Mouse (Mus musculus) stomach, embryonic 16.5 days (tissue): ENCODE data around the gene Cisd2. TPM values are rescaled to one million over a fixed set of nuclear protein-coding genes. Genes with fewer than 3 reads are reported as not detected.

ENCODE experiments used
- ATAC-seq: fragments of 200-750 bp; cut with Nextera tagmentation; 2 replicates; pipeline ENCODE4 v1.8.0; 2017; ENCODE audit warnings: moderate number of reproducible peaks, moderate TSS enrichment; ENCODE audit not compliant: insufficient read depth, low FRiP score
- H3K27ac ChIP-seq: fragments of 300-500 bp; sonication (generic); 2 replicates; pipeline ENCODE4 v1.5.1; 2014; ENCODE audit warnings: low read length
- H3K27me3 ChIP-seq: fragments of 300-500 bp; sonication (generic); 2 replicates; pipeline ENCODE4 v1.6.1; 2014; ENCODE audit warnings: low read length, control low read depth, mixed read lengths; ENCODE audit not compliant: control insufficient read depth, insufficient read depth
- H3K36me3 ChIP-seq: fragments of 300-500 bp; sonication (generic); 2 replicates; pipeline ENCODE4 v1.6.1; 2014; ENCODE audit warnings: low read length; ENCODE audit not compliant: control insufficient read depth, insufficient read depth
- H3K4me1 ChIP-seq: fragments of 300-500 bp; sonication (generic); 2 replicates; pipeline ENCODE4 v1.6.1; 2014; ENCODE audit warnings: low read length, control low read depth, mixed read lengths; ENCODE audit not compliant: control insufficient read depth, insufficient read depth
- H3K4me2 ChIP-seq: fragments of 300-500 bp; sonication (generic); 2 replicates; pipeline ENCODE4 v1.6.1; 2014; ENCODE audit warnings: low read depth, low read length, mixed read lengths
- H3K4me3 ChIP-seq: fragments of 300-500 bp; sonication (generic); replicated peaks from 2 replicates; pipeline ENCODE4 v1.5.1; 2014; ENCODE audit warnings: mild to moderate bottlenecking, low read length
- H3K9ac ChIP-seq: fragments of 300-500 bp; sonication (generic); 2 replicates; pipeline ENCODE4 v1.6.1; 2014; ENCODE audit warnings: low read length
- H3K9me3 ChIP-seq: fragments of 300-500 bp; sonication (generic); replicated peaks from 2 replicates; pipeline ENCODE4 v1.6.1; 2016; ENCODE audit warnings: low read length, control low read depth; ENCODE audit not compliant: control insufficient read depth
- WGBS: fragments of 180-500 bp; shearing (Covaris S2); extraction: QIAGEN DNeasy Blood & Tissue Kit; methylation state at CpG from one replicate; pipeline ENCODE4 v1.1.7; 2014; 5-methylcytosine and 5-hydroxymethylcytosine counted together
- polyA plus RNA-seq: library from polyadenylated mRNA; unstranded; fragments of >200 nt; fragmentation: Nextera tagmentation; extraction: Ambion mirVana; gene quantifications from 2 replicates; pipeline ENCODE4 v1.2.1, GENCODE M21; 2015

Gene Cisd2
- 52.9 and 59.7 TPM in 2 replicates for polyA plus RNA-seq

DNA sequence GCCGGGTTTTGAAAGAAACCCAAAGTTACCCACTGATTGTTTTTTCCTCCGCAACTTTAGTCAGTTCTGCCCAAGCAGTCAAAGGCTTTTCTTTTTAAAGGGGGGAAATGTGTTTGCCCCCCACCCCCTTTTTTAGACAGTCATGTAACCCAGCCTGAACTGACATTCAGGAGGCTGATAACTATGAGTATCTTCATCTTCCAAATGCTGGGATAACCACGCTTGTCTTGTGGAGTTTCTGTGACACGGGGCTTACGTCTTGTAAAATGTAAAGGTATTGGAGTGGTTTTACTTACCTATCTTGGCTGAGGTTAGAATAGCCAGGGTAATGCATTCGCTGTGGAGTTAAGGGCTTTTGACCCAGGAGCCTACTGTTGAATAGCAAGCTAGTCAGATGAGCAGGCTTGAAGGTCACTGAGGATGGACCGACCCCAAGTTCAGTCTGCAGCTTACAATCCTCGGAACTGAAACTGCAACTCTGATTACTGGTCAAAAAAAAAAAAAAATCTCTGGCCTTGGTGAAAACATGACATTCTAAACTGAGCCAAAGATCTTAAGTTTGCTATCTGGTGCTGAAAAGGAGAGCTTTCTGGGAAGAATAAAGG lies at the start of gene Cisd2:
Gene Cisd2, minus strand, starts transcription at position 318 of the 605 bp plus-strand sequence.
- under 1% methylated on average over 8 of the region's 8 CpGs for WGBS
- H3K9ac ChIP-seq: peak within 1 kb of the TSS; percentile 88
- 0 out of 2 replicates have a peak, but pooled peaks have one; percentile 0 for ATAC-seq

DNA sequence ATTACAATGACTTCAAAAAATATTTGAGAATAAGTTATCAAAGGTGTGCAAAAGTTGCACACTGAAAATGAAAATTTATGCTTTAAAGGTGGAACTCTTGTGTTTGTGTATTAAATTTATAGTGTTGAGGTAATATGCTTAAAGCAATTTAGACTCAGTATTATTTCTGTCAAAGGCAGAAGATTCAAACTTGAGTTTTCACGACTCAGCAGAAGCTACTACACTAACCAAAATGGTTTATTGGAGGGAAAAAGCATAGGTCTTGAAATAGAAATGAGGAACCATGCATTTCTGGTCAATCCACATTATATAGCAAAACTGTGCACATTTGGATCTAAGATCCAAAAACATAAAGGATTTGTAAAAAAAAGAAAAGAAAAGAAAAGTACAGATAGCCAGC lies 47.1 kb upstream of the Cisd2 start:
- WGBS: 62% methylated on average over 1 of the region's 1 CpGs
- Histone ChIP-seq H3K4me1 (peaks cover 5% of the 10 kb centered on the region), H3K27ac (no peak overlapping the region), H3K9ac (no peak overlapping the region), H3K4me2 (no peak overlapping the region), H3K9me3 (no peaks in the 10 kb centered on the region), H3K36me3 (peaks cover 6% of the 10 kb centered on the region), H3K4me3 (no peak overlapping the region), H3K27me3 (no peaks in the 10 kb centered on the region)
- no peak for ATAC-seq

More for the DNA sequence above, at the start of gene Cisd2:
- Histone ChIP-seq H3K4me1 (0 out of 2 replicates have a peak, but pooled peaks cover 9% of the 10 kb centered on the region), H3K4me3 (peak within 1 kb of the TSS; percentile 81), H3K9me3 (no peaks in the 10 kb centered on the region), H3K36me3 (no peaks in the 10 kb centered on the region), H3K4me2 (peak within 1 kb of the TSS; percentile 87), H3K27ac (peak within 1 kb of the TSS; percentile 94), H3K27me3 (no peaks in the 10 kb centered on the region)

DNA sequence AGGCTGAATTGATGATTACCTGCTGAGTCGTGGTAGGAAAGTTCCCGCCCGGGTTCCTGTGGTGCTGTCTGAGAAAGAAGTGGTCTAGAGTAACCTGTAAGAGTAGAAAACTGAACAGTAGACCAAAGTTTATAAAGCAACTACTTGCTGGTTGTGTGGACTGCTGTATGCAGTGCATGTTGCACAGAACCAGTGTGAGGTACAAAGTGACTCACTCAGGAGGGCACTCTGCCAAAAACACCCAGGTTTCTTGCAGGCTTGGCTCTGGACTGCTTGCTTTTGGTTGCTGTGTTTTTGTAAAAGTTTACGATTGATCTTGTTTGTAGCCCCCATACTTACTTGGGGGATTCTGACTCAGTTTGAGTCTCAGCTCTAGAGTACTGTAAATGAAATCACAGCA lies 46.2 kb upstream of the Cisd2 start:
- ATAC-seq: peak; percentile 75; the same call in 1 of the 2 replicates
- Histone ChIP-seq H3K27ac (peak overlapping the region; percentile 46; the same call in 1 of the 2 replicates), H3K9me3 (no peaks in the 10 kb centered on the region), H3K4me3 (no peak overlapping the region), H3K4me1 (peaks cover 5% of the 10 kb centered on the region), H3K4me2 (no peak overlapping the region), H3K9ac (no peak overlapping the region), H3K27me3 (no peaks in the 10 kb centered on the region), H3K36me3 (peaks cover 6% of the 10 kb centered on the region)
- WGBS: 36% methylated on average over 4 of the region's 4 CpGs

DNA sequence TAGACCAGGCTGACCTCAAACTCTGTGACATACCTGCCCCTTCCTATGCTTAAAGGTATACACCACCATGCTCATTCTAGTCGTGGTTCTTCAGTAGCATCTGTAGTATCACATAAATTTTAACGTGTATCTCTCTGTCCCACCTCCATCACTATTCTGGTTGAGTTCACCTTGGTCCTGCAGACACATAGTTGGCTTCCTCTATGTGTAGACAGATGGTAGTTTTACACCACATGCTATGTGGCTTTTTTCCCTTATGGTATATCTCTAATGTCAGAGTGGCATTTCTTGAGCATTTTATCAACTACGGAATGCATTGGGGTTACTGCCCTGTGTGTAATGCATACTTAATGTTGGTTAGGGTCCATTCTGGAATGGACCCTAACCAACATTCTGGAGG lies 45.4 kb upstream of the Cisd2 start:
- no peak overlapping the region for H3K9ac ChIP-seq
- H3K36me3 ChIP-seq: peaks cover 6% of the 10 kb centered on the region
- H3K27ac ChIP-seq: no peak overlapping the region
- peaks cover 5% of the 10 kb centered on the region for H3K4me1 ChIP-seq
- no peak overlapping the region for H3K4me3 ChIP-seq
- WGBS: 41% methylated on average over 3 of the region's 3 CpGs
- H3K9me3 ChIP-seq: no peaks in the 10 kb centered on the region
- no peaks in the 10 kb centered on the region for H3K27me3 ChIP-seq
- ATAC-seq: no peak
- no peak overlapping the region for H3K4me2 ChIP-seq

DNA sequence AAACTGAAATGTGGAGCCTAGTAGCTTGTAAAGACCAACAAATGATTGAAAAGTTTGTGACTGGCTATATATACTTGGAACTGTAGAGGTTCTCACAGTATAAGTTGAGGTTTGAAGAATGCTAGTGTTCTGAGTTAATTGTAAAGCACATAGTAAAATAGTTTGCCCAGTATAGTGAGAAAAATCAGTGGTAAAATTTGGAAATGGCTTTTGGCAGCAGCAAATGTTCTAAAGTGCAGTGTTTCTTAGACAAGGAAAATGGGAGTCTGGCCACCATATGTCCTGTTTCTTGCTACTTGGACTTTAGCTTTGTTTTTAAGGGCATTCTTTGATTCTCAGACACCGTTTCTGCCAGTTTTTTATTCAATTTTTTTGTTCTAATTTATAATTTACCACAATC lies 44.7 kb upstream of the Cisd2 start:
- no peak overlapping the region for H3K27ac ChIP-seq
- no peak overlapping the region for H3K9ac ChIP-seq
- WGBS: 93% methylated on average over 1 of the region's 1 CpGs
- H3K27me3 ChIP-seq: no peaks in the 10 kb centered on the region
- no peak overlapping the region for H3K4me2 ChIP-seq
- peaks cover 5% of the 10 kb centered on the region for H3K4me1 ChIP-seq
- ATAC-seq: no peak
- H3K4me3 ChIP-seq: no peak overlapping the region
- H3K36me3 ChIP-seq: peaks cover 6% of the 10 kb centered on the region
- no peaks in the 10 kb centered on the region for H3K9me3 ChIP-seq

DNA sequence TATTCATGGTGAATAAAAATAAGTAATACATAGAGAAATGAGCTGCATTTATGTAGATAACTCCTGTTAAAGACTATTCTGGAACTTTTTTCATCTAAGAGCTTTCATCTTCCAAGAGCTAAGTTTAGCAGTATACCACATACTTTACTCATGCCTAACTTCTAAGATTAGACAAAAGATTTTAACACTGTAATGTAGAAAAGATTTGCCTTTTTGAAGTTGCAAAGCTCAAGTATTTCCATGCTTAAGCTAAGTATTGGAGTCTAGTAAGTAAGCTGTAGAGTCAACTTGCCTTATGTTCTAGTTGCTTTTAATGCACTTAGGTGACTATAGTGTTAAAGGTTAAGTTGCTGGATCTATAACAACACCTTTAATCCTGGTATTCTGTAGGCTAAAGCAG lies 35.3 kb upstream of the Cisd2 start:
- Histone ChIP-seq H3K36me3 (peaks cover 10% of the 10 kb centered on the region), H3K27me3 (no peaks in the 10 kb centered on the region), H3K4me3 (no peak overlapping the region), H3K27ac (no peak overlapping the region), H3K4me1 (no peaks in the 10 kb centered on the region), H3K9ac (no peak overlapping the region), H3K9me3 (no peaks in the 10 kb centered on the region), H3K4me2 (no peak overlapping the region)
- ATAC-seq: no peak

DNA sequence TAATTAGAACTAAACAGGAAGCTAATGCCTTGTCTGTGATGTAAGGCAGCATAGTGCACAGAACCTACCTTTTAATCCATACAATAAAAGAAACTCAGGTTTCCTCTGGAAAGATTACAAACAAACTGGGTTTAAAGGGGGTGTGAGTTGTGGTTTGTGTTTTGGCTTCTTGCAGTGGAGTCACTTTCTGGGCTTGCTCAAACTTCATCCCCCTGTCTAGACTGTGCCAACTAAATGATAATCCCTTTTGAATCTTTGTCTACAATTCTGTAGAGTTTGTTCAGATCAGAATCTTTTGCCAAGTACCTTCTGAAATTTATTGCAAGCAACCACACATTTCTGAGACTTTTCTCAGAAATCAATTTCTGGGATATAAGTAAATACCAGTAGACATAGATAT lies 21.2 kb upstream of the Cisd2 start:
- Histone ChIP-seq H3K36me3 (peaks cover 3% of the 10 kb centered on the region; the same call in 1 of the 2 replicates), H3K9me3 (no peaks in the 10 kb centered on the region), H3K4me3 (no peak overlapping the region), H3K4me2 (no peak overlapping the region), H3K9ac (no peak overlapping the region), H3K27me3 (no peaks in the 10 kb centered on the region), H3K27ac (no peak overlapping the region), H3K4me1 (peaks cover 5% of the 10 kb centered on the region; the same call in 1 of the 2 replicates)
- ATAC-seq: no peak

DNA sequence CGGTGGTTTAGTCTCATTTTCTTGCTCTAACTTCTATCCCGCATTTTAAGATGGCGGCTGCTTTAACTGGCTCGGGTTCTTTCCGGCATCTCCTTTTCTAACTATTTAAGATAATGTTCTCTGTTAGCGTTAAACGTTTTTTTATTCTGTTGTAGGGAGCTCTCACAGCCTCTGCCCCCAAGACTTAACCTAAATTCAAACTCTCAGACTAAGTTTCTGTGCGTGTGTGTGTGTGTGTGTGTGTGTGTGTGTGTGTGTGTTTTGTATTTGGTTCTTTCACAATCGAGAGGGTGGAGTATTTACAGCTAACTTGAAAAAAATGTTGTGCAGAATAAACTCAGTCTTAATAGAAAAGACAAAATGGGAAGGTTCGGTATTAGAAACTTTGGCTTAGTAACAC lies 16.9 kb upstream of the Cisd2 start:
- Histone ChIP-seq H3K4me1 (peaks cover 10% of the 10 kb centered on the region; the same call in 1 of the 2 replicates), H3K36me3 (peaks cover 3% of the 10 kb centered on the region; the same call in 1 of the 2 replicates), H3K27me3 (no peaks in the 10 kb centered on the region), H3K27ac (peak overlapping the region; percentile 52; the same call in 1 of the 2 replicates), H3K4me2 (peak overlapping the region; percentile 90), H3K4me3 (peak overlapping the region; percentile 92), H3K9me3 (no peaks in the 10 kb centered on the region), H3K9ac (peak overlapping the region; percentile 99)
- ATAC-seq: no peak
- WGBS: 15% methylated on average over 10 of the region's 10 CpGs

DNA sequence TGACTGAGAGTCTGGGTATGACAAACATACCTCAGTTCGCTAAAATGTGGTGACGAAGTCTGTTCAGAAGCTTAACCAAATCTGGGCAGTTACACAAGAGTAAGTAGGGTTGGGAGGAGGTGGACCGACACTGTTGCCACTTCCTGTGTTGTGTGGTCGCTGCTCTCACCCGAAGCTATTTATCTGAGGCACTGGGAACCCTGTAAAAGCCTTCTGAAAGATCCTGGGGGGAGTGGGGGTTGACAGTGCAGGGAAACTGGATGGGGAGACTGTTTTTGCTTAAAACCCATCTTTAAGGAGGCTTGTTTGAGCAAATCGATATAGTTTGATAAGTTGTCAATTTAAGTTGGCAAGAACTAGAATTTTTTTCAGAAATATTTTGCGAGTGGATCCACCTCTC lies 16.5 kb upstream of the Cisd2 start:
- Histone ChIP-seq H3K4me1 (peaks cover 10% of the 10 kb centered on the region; the same call in 1 of the 2 replicates), H3K27me3 (no peaks in the 10 kb centered on the region), H3K9me3 (no peaks in the 10 kb centered on the region), H3K27ac (peak overlapping the region; percentile 100), H3K4me3 (peak overlapping the region; percentile 92), H3K9ac (peak overlapping the region; percentile 99), H3K36me3 (peaks cover 3% of the 10 kb centered on the region; the same call in 1 of the 2 replicates), H3K4me2 (peak overlapping the region; percentile 90)
- no peak for ATAC-seq
- 6% methylated on average over 7 of the region's 7 CpGs for WGBS
